Mouse (Mus musculus) forebrain, embryonic 10.5 days (tissue): Measurements from ENCODE around the gene Cnn3. TPM values are rescaled to one million over a fixed set of nuclear protein-coding genes. Genes with fewer than 3 reads are reported as not detected.
A peak's percentile ranks its signal among the peaks of the same experiment; 100 is the strongest.

ENCODE experiments used
- DNase-seq: peaks from one replicate; pipeline ENCODE4 v3.0.0-alpha.2; 2017; ENCODE audit warnings: low spot score; ENCODE audit errors: extremely low spot score
- H3K27ac ChIP-seq: fragments of 300-500 bp; sonication (generic); 2 replicates; pipeline ENCODE4 v1.5.1; 2016; ENCODE audit warnings: mild to moderate bottlenecking
- H3K27me3 ChIP-seq: fragments of 300-500 bp; sonication (generic); 2 replicates; pipeline ENCODE4 v1.6.1; 2016; ENCODE audit warnings: mild to moderate bottlenecking; ENCODE audit not compliant: poor library complexity, severe bottlenecking
- H3K36me3 ChIP-seq: fragments of 300-500 bp; sonication (generic); replicated peaks from 2 replicates; pipeline ENCODE4 v1.6.1; 2016; ENCODE audit warnings: mild to moderate bottlenecking, moderate library complexity
- H3K4me1 ChIP-seq: fragments of 300-500 bp; sonication (generic); 2 replicates; pipeline ENCODE4 v1.6.1; 2016
- H3K4me3 ChIP-seq: fragments of 300-500 bp; sonication (generic); 2 replicates; pipeline ENCODE4 v1.5.1; 2016; ENCODE audit warnings: mild to moderate bottlenecking, moderate library complexity
- H3K9me3 ChIP-seq: fragments of 300-500 bp; sonication (generic); 2 replicates; pipeline ENCODE4 v1.6.1; 2016; ENCODE audit warnings: mild to moderate bottlenecking, moderate library complexity
- WGBS: fragments of 180-500 bp; shearing (Covaris S2); methylation state at CpG from one replicate; pipeline ENCODE4 v1.1.7; 2016; 5-methylcytosine and 5-hydroxymethylcytosine counted together
- polyA plus RNA-seq: library from polyadenylated mRNA; unstranded; fragments of >200 nt; fragmentation: Nextera tagmentation; extraction: Ambion mirVana; gene quantifications from 2 replicates; pipeline ENCODE4 v1.2.1, GENCODE M21; 2016

Cnn3 gene
- polyA plus RNA-seq, 1 experiment from 2014 or later = 843 TPM

- Histone ChIP-seq H3K9me3 (no peaks in the 10 kb centered on the region), H3K27me3 (peaks cover 27% of the 10 kb centered on the region), H3K36me3 (peaks cover 23% of the 10 kb centered on the region), H3K4me1 (peaks cover 58% of the 10 kb centered on the region), H3K27ac (peak overlapping the region; percentile 100), H3K4me3 (peak overlapping the region; percentile 92)
- peak; percentile 91 for DNase-seq
- WGBS = 0% methylated on average over 13 of the region's 13 CpGs
Measured at GRCm38 (mm10) chr3:121427520-121427908, 1.2 kb downstream of the Cnn3 start.

DNA sequence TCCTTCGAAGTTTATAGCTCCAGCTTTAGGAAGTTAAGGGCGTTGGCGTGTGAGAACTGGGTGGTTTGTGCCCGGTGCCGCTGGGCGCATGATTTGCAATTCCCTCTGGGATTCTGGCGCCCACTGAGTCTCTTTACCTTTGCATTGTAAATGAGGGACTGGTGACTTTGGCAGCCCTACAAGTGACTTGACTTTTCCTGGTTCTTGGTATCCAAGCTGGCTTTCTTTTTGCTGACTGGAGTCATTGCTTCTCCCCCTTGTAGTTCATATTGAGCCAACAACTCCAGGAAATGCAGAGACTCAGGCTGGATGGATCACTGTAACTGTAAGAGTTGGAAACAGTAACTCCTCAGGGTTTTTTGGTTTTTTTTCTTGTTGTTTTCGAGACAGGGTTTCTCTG lies 1.9 kb downstream of the Cnn3 start:
- H3K27ac ChIP-seq = peak overlapping the region; percentile 100
- H3K4me3 ChIP-seq = peak overlapping the region; percentile 92
- DNase-seq = no peak
- peaks cover 29% of the 10 kb centered on the region for H3K36me3 ChIP-seq
- H3K4me1 ChIP-seq = peaks cover 65% of the 10 kb centered on the region
- H3K27me3 ChIP-seq = peaks cover 22% of the 10 kb centered on the region
- WGBS = 10% methylated on average over 8 of the region's 8 CpGs
- H3K9me3 ChIP-seq = no peaks in the 10 kb centered on the region

- H3K27ac ChIP-seq = peak overlapping the region; percentile 100
- H3K36me3 ChIP-seq = peaks cover 35% of the 10 kb centered on the region
- peaks cover 70% of the 10 kb centered on the region for H3K4me1 ChIP-seq
- DNase-seq = no peak
- 68% methylated on average over 11 of the region's 11 CpGs for whole genome bisulfite sequencing
- H3K9me3 ChIP-seq = no peaks in the 10 kb centered on the region
- peaks cover 16% of the 10 kb centered on the region for H3K27me3 ChIP-seq
- H3K4me3 ChIP-seq = peak overlapping the region; percentile 92
Measured at GRCm38 (mm10) chr3:121428696-121429259, 2.5 kb downstream of the Cnn3 start.

DNA sequence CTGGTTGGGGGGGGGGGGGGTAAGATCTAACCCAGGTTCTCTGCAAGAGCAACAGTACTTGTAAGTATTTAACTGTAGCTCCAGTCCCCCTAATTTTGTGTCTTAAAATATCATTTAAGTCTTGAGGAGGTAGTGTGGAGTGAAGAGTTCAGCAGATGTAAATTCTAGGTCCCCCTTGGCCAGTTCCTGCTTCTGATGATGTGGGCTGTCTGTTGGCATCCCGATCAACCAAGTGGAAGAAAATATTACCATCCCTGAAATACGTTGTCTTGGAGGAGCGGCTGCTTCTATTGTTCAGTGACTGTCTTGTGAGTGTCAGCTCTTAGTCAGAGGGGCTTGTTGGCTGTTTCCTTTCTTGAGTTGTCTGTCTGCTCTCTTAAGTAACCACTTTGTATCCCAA lies 3.2 kb downstream of the Cnn3 start:
- peaks cover 77% of the 10 kb centered on the region for H3K4me1 ChIP-seq
- H3K4me3 ChIP-seq = peak overlapping the region; percentile 92
- H3K9me3 ChIP-seq = no peaks in the 10 kb centered on the region
- H3K27ac ChIP-seq = peak overlapping the region; percentile 56; the same call in 1 of the 2 replicates
- H3K27me3 ChIP-seq = peaks cover 10% of the 10 kb centered on the region
- DNase-seq = no peak
- peaks cover 42% of the 10 kb centered on the region for H3K36me3 ChIP-seq
- 64% methylated on average over 3 of the region's 3 CpGs for WGBS

- Histone ChIP-seq H3K4me1 (peaks cover 78% of the 10 kb centered on the region), H3K27me3 (0 out of 2 replicates have a peak, but pooled peaks cover under 1% of the 10 kb centered on the region), H3K27ac (peak overlapping the region; percentile 30; the same call in 1 of the 2 replicates), H3K9me3 (no peaks in the 10 kb centered on the region), H3K36me3 (peaks cover 51% of the 10 kb centered on the region), H3K4me3 (peak overlapping the region; percentile 92; the same call in 1 of the 2 replicates)
- 36% methylated on average over 7 of the region's 7 CpGs for WGBS
- DNase-seq = no peak
Measured at GRCm38 (mm10) chr3:121430289-121430936, 4.1 kb downstream of the Cnn3 start.

- Histone ChIP-seq H3K27ac (peak overlapping the region; percentile 77), H3K4me3 (0 out of 2 replicates have a peak overlapping the region, but pooled peaks have one; percentile 10), H3K36me3 (peaks cover 81% of the 10 kb centered on the region), H3K9me3 (no peaks in the 10 kb centered on the region), H3K4me1 (peaks cover 84% of the 10 kb centered on the region), H3K27me3 (no peaks in the 10 kb centered on the region)
- DNase-seq = no peak
- 78% methylated on average over 6 of the region's 6 CpGs for WGBS
Measured at GRCm38 (mm10) chr3:121433359-121433758, 7.1 kb downstream of the Cnn3 start.

DNA sequence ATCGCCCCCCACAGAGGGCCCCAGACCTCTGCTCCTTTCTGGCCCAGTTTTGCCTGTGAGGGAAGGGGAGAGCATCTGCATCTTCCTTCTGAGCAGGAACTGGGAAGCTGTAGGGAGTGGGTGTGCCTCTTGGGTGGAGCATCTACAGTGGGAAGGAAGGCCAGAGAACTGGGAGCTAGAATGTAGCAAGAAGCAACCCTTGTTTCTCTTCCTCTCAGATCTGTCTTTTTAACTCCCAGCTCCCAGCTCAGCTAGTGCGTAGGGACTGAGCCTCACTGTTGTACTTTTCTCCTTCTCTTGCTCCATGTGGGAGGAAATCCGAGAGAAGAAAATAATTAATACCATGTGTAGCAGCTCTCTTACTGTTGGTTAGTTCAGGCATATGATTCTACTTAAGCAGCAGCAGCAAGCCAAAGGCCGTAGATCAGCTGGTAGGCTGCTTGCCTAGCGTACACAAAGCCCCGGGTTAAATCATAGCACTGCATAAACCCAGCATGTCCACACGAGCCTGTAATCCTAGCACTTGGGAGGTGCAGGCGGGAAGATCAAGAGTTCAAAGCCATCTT lies 7.8 kb downstream of the Cnn3 start:
- H3K4me3 ChIP-seq = peak overlapping the region; percentile 10; the same call in 1 of the 2 replicates
- 61% methylated on average over 8 of the region's 8 CpGs for WGBS

DNA sequence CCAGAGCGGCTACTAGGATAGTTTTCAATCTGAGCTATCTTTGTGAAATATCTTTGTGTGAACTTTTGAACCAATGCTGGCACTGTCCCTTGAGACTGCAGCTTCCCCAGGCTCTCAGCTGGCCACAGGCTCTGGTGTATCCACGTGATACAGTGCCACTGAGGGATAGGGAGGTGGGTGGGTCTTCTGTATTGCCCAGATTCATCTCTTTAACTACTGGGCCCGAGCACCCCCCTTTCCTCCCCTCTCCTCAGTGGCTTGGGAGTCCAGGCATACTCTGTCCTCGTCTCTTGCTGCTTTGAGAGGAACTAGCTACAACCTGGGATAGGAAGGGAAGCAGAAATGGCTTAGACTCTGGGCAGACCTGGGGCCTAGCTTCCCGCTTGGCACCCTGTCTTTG lies 9.0 kb downstream of the Cnn3 start:
- no peak overlapping the region for H3K27ac ChIP-seq
- WGBS = 88% methylated on average over 5 of the region's 5 CpGs
- no peak for DNase-seq
- H3K4me3 ChIP-seq = no peak overlapping the region
- no peaks in the 10 kb centered on the region for H3K27me3 ChIP-seq
- H3K9me3 ChIP-seq = no peaks in the 10 kb centered on the region
- H3K4me1 ChIP-seq = peaks cover 79% of the 10 kb centered on the region
- peaks cover 94% of the 10 kb centered on the region for H3K36me3 ChIP-seq

More for the DNA sequence above, 7.8 kb downstream of the Cnn3 start:
- peaks cover 87% of the 10 kb centered on the region for H3K36me3 ChIP-seq
- no peaks in the 10 kb centered on the region for H3K9me3 ChIP-seq
- peaks cover 79% of the 10 kb centered on the region for H3K4me1 ChIP-seq
- peak overlapping the region; percentile 77 for H3K27ac ChIP-seq
- DNase-seq = peak; percentile 39
- no peaks in the 10 kb centered on the region for H3K27me3 ChIP-seq

DNA sequence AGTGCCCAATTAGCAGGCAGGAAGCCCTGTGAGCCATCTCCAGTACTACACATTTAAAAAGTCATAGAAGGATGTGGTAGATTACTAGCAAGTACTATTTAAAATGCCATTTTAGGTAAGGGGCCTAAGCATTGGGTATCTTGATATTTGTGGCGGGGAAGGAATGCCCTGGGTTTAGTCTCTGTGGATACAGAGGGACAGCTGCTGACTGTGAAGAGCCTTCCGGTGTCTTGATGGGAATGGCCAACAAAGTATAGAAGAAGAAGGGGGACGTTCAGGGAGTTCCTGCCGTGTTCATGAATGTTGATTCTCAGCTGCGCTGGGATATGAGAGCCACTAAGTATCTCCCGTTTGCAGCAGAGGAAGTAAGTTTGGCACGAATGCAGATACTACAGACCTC lies 10.8 kb downstream of the Cnn3 start:
- H3K4me1 ChIP-seq = peaks cover 67% of the 10 kb centered on the region
- 92% methylated on average over 7 of the region's 7 CpGs for WGBS
- H3K27ac ChIP-seq = no peak overlapping the region
- peaks cover 99% of the 10 kb centered on the region for H3K36me3 ChIP-seq
- no peak for DNase-seq
- H3K9me3 ChIP-seq = no peaks in the 10 kb centered on the region
- no peaks in the 10 kb centered on the region for H3K27me3 ChIP-seq
- H3K4me3 ChIP-seq = no peak overlapping the region

DNA sequence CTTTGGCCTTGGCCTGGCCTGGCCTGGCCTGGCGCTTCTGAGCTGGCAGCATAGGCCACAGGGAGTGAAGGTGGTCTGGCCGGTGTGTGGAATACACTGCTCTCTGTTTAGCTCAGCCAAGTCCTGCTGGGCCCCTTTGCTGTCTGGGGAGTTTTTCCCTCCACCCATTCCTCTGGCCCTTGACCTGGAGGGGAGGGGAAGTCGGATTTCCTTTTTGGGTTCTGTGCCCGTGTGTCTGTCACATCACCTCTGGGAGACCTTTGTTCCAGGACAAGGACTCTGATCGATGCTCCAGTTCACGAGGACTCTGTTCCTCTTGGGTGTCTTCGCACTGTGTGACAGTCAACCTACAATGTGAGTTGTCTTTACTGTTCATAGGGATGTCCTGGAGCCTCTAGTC lies 11.7 kb downstream of the Cnn3 start:
- Histone ChIP-seq H3K36me3 (peaks cover 99% of the 10 kb centered on the region), H3K27ac (no peak overlapping the region), H3K4me1 (peaks cover 58% of the 10 kb centered on the region), H3K27me3 (no peaks in the 10 kb centered on the region), H3K4me3 (no peak overlapping the region), H3K9me3 (no peaks in the 10 kb centered on the region)
- WGBS = 74% methylated on average over 7 of the region's 7 CpGs
- no peak for DNase-seq

DNA sequence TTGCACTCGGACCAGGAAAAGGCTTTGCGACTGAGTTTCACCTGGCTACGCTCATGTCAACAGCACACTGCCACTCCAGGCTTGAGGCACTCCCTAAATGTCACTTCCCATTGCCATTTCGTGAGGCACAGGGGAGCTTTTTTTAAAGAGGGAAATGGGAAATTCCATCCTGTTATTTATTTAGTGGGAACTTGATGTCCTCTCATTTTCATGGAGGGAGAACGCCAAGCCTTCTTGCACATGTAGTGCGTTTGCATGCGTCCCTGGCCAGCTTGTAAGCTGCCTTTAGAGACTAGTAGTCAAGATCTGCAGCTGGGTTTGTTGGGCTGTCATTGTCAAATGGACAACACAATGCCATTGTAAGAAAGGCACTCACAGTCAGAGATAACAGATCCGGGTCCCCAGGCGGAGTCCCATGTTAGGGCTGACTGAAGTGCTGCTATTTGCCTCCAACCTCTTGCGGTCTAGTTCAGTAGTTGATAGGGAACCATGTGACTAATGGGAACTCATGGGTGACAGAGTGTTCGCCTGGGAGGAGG lies 13.4 kb downstream of the Cnn3 start:
- Histone ChIP-seq H3K9me3 (peaks cover 8% of the 10 kb centered on the region; the same call in 1 of the 2 replicates), H3K27ac (no peak overlapping the region), H3K4me1 (peaks cover 41% of the 10 kb centered on the region), H3K4me3 (no peak overlapping the region), H3K27me3 (no peaks in the 10 kb centered on the region), H3K36me3 (peaks cover 100% of the 10 kb centered on the region)
- WGBS = 91% methylated on average over 11 of the region's 11 CpGs
- DNase-seq = no peak

- H3K9me3 ChIP-seq = peaks cover 16% of the 10 kb centered on the region
- H3K27me3 ChIP-seq = no peaks in the 10 kb centered on the region
- no peak for DNase-seq
- H3K27ac ChIP-seq = no peak overlapping the region
- peaks cover 100% of the 10 kb centered on the region for H3K36me3 ChIP-seq
- 98% methylated on average over 12 of the region's 12 CpGs for WGBS
- H3K4me3 ChIP-seq = no peak overlapping the region
- H3K4me1 ChIP-seq = peaks cover 35% of the 10 kb centered on the region
Measured at GRCm38 (mm10) chr3:121441504-121441903, 15.2 kb downstream of the Cnn3 start.

DNA sequence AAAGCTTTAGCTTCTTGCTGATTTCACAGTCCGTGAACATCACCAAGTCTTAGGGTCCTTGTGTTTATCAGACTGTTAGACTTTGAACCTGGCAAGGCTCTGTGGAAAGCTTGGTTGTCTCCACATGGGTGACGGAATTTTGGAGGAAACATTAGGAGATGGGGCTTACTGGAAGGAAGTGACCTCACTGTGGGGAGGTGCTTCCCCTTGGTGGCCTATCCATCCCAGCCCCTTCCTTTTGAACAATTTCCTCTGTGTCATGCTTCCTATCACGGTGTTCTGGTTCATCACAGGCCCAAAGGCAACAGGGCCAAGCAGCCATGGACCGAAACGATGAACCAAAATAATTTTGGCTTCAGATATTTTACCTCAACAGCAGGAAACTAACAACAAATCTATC lies 16.0 kb downstream of the Cnn3 start:
- 95% methylated on average over 5 of the region's 5 CpGs for WGBS
- no peak for DNase-seq
- H3K27me3 ChIP-seq = no peaks in the 10 kb centered on the region
- H3K9me3 ChIP-seq = peaks cover 20% of the 10 kb centered on the region
- H3K4me3 ChIP-seq = no peak overlapping the region
- H3K36me3 ChIP-seq = peaks cover 97% of the 10 kb centered on the region
- H3K27ac ChIP-seq = no peak overlapping the region
- peaks cover 35% of the 10 kb centered on the region for H3K4me1 ChIP-seq
